Mouse (Mus musculus): ENCODE results near the gene St3gal5.

The St3gal5 gene

GRCm38 (mm10) chr6:72098021-72098655 is 746 bp downstream of the St3gal5 start:
- no peak for ATAC-seq (ENCODE audit: low TSS enrichment)

GRCm38 (mm10) chr6:72098691-72099090 is 1.3 kb downstream of the St3gal5 start:
- no peak for ATAC-seq (ENCODE audit: low TSS enrichment)

- no peak for ATAC-seq (ENCODE audit: low TSS enrichment)
Measured at GRCm38 (mm10) chr6:72099281-72099680, 1.9 kb downstream of the St3gal5 start.

- peak; percentile 28 for ATAC-seq (ENCODE audit: low TSS enrichment)
Measured at GRCm38 (mm10) chr6:72100171-72100570, 2.8 kb downstream of the St3gal5 start.

GRCm38 (mm10) chr6:72100939-72101338 is 3.5 kb downstream of the St3gal5 start:
- ATAC-seq (ENCODE audit: low TSS enrichment): no peak

- ATAC-seq (ENCODE audit: low TSS enrichment): no peak
Measured at GRCm38 (mm10) chr6:72101386-72101785, 4.0 kb downstream of the St3gal5 start.

- no peak for ATAC-seq (ENCODE audit: low TSS enrichment)
Measured at GRCm38 (mm10) chr6:72102066-72102465, 4.7 kb downstream of the St3gal5 start.

GRCm38 (mm10) chr6:72104534-72104933 is 7.1 kb downstream of the St3gal5 start:
- no peak for ATAC-seq (ENCODE audit: low TSS enrichment)

GRCm38 (mm10) chr6:72108941-72109892 is 11.8 kb downstream of the St3gal5 start:
- ATAC-seq (ENCODE audit: low TSS enrichment): peak; percentile 38

- ATAC-seq (ENCODE audit: low TSS enrichment): no peak
Measured at GRCm38 (mm10) chr6:72110577-72110976, 13.2 kb downstream of the St3gal5 start.

- peak; percentile 71 for ATAC-seq (ENCODE audit: low TSS enrichment)
Measured at GRCm38 (mm10) chr6:72112575-72112974, 15.2 kb downstream of the St3gal5 start.

GRCm38 (mm10) chr6:72113093-72113702 is 15.8 kb downstream of the St3gal5 start:
- no peak for ATAC-seq (ENCODE audit: low TSS enrichment)

- ATAC-seq (ENCODE audit: low TSS enrichment): no peak
Measured at GRCm38 (mm10) chr6:72114902-72115301, 17.5 kb downstream of the St3gal5 start.

- ATAC-seq (ENCODE audit: low TSS enrichment): no peak
Measured at GRCm38 (mm10) chr6:72117322-72117968, 20.1 kb downstream of the St3gal5 start.

- ATAC-seq (ENCODE audit: low TSS enrichment): no peak
Measured at GRCm38 (mm10) chr6:72119870-72120269, 22.5 kb downstream of the St3gal5 start.

- ATAC-seq (ENCODE audit: low TSS enrichment): peak; percentile 29; the same call in 1 of the 2 replicates
Measured at GRCm38 (mm10) chr6:72121301-72121700, 23.9 kb downstream of the St3gal5 start.

GRCm38 (mm10) chr6:72122515-72122914 is 25.1 kb downstream of the St3gal5 start:
- ATAC-seq (ENCODE audit: low TSS enrichment): 0 out of 2 replicates have a peak, but pooled peaks have one; percentile 26

- ATAC-seq (ENCODE audit: low TSS enrichment): no peak
Measured at GRCm38 (mm10) chr6:72124315-72125103, 27.1 kb downstream of the St3gal5 start.

GRCm38 (mm10) chr6:72126128-72126917 is 28.9 kb downstream of the St3gal5 start:
- ATAC-seq (ENCODE audit: low TSS enrichment): no peak

GRCm38 (mm10) chr6:72130056-72130455 is 32.7 kb downstream of the St3gal5 start:
- no peak for ATAC-seq (ENCODE audit: low TSS enrichment)

All from frontal cortex, adult (tissue).